Mouse (Mus musculus): ENCODE measurements around the gene Afg1l.

The Afg1l gene

DNA sequence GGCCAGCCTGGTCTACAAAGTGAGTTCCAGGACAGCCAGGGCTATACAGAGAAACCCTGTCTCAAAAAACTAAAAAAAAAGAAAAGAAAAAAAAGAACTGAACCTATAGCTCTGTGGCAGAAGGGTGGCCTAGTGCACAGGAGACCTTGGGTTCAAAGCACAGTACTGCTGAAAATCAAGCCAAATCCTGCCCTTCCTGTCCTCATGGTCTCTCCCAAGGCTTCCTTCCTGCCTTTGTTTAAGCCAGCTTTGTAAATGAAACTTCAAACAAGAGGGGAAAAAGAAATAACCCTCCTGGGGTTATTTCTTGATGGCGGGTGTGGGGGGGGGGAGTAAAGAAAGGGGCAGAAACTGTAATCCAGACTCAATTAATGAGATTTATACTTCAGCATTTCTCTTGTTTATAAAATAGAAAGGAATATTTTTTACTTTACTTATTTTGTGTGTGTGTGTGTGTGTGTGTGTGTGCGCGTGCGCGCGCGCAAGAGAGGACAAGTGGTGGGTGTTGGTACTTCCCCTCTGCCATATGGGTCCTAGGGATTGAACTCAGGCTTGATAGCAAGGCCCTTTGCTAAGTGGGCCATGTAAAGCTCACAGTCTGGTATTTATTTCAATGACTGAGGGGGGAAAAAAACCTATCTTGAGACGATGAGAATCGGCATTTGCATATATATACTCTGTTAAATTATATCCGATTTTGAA is 1.4 kb downstream of the Afg1l start:
- DNase-seq: no peak

DNA sequence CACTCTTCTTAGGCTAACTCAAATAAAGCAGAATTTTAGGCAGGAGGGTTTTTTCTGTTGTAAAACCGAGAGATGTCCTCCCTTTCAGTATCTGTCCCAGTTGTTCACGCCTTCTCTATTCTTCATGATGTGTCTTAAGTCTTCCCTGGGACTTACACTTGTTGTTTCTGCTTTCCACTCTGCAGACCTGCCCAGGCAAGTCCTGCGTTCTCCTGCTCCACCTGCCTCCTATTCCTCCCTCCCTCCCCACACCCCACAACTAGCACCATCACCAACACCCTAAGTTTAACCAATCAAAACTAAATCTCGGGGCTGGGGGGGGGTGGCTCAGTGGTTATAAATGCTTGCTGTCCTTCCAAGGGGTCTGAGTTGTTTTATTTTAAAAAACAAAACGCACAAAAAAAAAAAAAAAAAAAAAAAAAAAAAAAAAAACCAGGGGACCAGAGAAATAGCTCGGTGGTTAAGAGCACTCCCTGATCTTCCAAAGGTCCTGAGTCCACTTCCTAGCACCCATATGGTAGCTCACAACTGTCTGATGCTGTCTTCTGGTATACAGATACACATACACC is 3.3 kb downstream of the Afg1l start:
- DNase-seq: no peak

DNA sequence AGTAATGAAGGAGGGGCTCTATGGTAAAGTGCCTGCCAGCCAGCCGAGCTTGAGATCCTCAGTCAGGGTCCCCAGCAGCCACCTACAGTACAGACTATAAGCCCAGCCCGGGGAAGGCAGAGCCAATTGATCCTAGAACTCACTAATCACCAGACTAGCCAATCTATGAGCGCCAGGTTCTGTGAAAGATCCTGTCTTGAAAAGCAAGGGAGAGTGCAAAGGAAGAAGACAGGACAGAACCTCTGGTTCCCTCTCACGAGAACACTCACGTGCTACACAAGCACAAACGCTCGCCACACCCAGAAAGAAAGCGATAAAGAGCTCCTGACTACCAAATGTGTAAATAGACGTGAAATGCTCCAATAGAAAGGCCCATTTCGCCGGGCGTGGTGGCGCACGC is 13.6 kb downstream of the Afg1l start:
- no peak for DNase-seq

DNA sequence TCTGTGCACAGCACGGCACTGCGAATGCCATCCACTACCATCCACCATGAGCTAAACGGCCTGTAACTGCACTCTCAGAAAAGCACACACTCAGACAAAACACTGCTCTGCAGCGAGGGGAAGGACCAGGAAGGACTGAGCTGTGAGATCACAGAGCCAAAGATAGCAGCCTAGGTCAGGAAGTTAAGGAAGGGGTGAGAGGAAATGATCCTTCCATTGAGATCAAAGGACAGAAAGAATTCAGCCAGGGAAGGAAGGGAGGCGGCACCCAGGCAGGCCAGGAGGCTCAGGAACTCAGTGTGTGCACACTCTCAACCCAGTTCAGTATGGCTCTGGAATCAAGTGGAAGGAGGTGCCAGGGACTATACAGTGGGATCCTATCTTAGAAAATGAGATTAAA is 14.1 kb downstream of the Afg1l start:
- DNase-seq: no peak

DNA sequence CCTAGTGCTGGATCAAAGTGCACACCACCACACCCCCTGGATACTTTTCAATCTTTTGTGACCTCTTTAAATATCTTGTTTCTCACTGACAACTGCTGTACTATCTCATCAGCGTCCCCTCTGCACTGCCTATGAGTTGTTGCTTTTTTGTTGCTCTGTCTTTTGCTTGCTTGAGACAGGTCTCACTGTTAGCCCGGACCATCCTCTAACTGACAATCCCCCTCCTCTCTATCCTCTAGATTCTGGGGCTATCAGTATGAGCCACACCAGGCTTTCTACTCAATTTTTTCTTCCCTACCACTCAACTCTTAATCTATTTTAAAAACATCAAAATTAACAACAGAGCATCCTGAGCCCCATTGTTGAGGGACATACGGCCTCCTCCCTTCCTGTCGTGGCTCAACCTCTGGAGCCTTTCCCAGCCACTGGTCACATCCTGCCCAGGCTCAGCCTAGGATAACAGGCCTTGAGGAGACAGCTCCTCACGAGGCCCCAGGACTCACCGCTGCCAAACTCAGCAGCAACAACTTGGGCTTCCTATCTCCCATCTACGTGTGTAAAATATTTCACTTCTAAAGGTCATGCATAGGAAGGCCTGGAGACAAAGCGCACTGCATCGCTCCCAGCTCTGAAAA is 20.7 kb downstream of the Afg1l start:
- DNase-seq: no peak

DNA sequence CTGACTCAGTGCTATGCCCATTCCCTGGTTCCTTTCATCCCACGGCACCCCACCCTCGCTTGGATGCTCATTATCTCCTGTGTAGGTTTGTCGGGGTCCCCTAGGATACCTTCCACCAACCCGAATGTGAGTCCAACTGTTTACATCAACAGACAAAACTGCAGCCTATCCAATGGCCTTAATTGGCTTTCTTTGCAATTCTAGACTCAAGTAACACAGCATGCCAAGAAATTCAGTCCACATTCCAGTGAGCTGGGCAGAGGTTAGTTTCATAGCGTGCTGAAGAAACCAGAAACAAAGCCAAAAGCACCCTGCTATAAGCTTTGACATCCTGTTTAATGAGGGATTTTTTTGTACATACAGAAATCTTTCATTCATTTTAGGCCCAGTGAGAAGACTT is 22.4 kb downstream of the Afg1l start:
- no peak for DNase-seq

DNA sequence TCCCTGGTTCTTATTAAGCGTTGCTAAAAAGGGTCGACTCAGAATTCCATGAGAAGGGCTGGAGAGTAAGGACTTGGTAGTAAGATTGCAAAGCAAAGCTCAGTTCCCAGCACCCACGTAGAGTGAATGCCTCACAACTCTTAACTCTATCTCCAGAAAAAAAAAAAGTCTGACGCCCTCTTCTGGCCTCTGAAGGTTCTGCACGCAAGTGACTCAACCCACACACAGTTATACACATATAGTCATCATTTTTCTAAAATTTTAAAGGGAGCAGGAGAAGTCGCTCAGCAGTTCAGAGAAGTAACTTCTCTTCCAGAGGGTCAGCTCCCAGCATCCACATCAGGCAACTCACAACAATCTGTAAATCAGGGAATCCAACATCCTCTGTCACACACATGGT is 23.7 kb downstream of the Afg1l start:
- DNase-seq: no peak

DNA sequence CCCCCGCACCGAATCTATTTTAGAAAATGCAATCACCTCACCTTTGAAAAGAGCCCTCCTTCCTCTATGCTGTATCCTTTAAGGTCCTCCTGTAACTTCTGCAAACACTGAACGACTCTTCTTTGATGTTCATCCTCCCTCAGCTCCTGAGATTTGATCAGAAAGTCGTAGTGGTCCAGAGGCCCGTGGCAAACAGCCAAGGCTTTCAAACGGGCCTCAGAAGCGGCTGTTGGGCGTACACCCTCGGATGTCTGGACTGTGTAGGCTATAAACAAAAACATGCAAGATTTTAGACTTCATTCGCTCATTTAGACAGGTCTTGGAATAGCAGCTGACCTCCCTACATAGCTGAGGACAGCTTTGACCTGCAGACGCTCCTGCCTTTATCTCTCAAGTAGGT is 24.1 kb downstream of the Afg1l start:
- DNase-seq: no peak

DNA sequence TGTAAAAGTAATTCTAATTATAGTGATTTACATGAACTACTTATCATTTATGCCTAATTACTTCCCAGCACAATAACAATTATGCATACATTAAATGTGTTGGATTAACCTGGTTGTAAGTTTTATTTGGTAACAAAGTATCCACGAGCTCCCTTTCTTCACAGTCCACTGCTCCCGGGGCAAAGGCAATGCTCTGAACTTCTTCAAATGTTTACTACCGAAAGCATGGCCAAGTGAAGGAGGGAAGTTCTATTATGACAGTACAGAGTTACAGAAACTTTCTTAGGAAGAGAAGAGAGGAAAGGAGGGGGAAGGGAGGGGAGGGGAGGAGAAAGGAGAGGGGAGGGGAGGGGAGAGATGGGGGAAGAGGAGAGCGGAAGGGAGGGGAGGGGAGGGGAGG is 28.7 kb downstream of the Afg1l start:
- no peak for DNase-seq

DNA sequence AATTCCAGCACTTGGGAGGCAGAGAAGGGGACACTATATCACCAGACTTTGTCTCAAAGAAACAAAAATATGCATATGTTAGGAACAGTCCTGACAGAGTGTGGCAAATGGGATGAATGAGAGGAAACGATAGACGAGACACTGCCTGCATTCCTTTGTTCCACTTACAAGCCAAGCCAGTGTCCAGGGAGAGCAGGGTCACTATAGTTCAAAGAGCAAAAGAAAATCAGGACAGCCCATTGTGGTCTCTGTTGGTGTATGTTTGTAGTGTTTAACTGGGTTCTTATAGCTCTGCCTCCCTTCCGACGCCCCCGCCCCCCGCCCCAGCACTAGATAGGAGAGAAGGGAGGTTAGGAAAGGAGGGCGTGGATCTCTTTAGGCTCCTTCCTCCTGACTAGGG is 30.0 kb downstream of the Afg1l start:
- DNase-seq: no peak

DNA sequence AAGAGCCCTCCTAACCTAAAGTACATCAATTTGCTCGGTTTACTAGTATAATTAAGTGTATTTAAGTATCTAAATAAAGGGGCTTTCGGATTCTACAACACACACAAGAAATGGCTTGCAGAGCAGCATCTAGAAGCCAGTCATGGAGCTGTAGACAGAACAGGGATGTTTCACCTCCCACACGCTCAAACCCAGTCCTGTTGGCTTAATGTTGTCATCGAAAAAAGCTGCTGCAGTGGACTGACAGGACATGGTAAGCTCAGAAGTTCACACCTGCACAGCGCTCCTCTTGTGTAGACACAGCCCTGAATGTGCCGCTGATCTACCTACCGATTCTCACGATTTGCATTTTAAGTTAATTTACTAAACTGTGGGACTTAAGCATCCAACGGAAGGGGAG is 32.2 kb downstream of the Afg1l start:
- no peak for DNase-seq

DNA sequence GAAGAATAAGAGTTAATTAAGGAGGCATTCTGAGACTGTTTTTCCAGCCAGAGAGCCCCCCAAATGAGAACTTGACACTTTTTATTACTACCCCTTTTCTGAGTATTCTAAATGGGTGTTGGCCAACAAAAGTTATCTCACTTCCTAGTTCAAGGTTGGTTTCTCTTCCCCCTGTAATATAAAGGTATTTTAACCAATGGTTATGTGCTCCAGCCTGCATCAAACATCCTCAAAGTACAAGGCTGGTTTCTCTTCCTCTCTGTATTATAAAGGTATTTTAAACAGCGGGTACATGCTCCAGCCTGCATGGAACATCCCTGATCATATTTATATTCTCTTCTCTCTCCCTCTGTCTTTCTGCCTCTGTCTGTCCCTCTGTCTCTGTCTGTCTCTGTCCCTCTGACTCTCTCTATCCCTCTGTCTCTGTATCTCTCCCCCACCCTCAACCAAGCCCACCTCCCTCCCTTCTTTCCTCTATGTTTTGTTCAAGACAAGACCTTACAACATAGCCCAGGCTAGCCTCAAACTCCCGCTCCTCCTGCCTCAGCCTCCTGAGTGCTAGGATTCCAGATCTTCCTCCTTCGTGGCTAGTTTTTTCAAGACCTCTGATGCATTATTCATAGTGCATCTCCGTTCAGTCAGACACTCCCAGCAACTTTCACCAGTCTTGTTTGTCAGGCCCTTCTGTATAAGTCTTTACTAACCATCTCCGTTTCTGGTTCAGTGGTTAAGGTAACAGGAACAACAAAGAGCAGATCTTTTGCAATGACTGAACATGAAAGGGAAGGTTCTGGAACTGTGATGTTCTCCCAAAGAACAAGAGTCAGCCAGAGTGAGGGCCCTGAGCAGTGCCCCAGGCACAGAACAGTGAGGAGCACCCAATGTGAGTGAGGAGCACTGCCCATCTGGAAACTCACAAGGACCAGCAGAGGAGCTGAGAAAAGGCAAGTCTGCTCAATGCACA is 41.2 kb downstream of the Afg1l start:
- DNase-seq: no peak

DNA sequence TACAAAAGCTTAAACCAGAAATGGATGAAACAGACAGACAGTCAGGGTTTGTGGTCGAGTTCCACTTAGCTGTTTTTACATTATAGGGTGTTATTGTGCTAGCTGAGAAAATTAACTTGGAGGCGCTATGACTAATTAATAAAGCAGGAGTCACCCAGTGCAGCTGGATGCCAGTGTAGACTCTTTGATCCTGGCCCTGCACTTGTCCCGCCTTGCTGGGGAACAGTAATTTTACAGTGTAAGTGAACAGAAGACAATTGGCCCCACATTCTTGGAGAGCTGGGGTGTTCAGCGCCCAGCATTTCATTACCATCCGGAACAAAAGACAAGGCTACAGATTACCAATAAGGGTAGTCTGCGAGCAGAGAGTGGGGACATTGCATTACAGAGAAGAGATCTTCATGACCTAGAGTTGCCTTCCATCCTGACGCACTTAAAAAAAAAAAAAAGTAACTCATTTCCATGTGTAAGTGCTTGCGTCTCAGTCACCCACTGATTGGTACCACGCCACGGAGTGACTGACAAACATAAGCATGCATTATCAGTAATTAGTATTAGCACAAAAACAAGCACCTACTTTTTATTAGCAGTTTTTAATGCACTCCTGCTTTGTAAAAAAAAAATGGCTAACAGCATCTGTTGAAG is 60.7 kb downstream of the Afg1l start:
- no peak for DNase-seq

DNA sequence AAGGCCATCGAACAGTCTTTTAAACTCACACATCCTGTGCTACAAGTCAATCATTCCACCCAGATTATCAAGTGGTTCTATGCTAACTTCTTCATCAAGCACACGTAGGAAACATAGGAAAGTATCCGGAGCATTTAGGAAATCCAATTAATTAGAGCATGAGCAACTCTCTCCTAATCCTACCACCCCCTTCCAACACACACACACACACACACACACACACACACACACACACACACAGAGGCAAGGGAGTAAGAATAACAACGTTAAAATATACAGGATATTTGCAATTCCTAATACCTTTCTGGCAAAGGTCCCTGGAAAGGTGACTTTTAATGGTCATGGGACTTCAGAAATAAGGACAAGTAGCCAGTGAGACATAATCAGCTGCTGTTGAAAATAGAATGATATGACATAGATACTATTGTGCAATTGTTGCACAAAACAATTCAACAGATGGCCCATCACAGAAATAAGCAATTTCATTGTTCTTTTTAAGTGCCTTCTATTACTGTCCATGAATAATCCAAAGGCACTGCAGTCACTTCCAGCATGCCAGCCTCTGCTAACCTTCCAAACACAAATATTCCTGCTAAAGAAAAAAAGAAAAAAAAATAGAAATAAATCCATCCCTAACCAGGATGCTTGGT is 62.4 kb downstream of the Afg1l start:
- no peak for DNase-seq

DNA sequence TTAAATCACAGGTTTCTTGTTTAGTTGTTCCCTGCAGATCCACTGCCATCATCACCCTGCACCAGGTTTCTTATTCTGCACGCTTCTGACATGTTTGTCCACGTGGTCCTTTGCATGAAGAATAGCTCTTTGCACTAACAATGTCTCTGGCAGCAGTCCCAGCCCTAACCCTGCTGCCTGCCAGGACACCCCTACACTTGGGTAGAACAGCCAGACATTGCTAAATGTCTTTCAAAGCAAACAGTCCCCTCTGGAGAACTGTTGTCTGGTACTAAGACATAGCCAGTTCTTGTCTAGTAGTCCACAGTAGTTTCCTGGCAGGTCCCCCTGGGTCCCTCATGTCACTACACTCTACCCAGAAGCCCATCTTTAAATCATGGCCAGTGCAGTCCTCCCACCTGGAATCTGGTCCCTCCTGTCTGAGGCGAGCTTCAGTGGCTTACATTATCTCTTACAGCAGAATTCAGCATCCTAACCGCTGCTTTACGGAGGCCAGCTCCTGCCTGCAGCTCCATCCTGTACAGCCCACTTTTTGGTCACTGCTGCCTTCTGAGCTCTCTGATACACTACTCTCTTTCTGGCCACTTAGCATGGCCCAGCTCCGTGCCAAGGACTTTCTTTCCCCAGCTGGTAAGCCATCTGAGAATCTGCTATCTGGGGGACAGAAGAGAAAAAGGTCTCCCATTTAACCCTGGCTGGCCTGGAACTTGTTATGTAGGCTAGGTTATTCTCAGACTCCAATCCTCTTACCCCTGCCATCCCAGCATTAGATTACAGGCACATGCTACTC is 67.4 kb downstream of the Afg1l start:
- DNase-seq: peak; percentile 71 to 80

DNA sequence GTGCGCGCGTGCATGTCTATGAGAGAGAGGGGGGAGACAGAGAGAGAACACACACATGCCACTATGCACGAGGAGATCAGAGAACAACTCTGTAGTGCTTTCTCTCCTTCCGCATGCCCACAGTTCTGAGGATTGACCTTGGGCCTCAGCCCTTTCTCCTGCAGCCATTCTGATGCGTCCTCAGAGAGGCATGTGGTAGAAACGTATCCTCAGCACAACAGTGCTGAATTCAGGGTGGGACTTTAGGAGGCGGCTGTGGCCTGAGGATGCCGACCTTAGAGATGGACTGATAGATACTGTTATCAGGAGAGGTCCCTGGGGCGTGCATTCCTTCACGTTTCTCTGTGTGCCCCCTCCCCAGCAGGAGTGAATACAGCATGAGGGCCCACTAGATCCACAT is 87.9 kb downstream of the Afg1l start:
- DNase-seq: no peak

DNA sequence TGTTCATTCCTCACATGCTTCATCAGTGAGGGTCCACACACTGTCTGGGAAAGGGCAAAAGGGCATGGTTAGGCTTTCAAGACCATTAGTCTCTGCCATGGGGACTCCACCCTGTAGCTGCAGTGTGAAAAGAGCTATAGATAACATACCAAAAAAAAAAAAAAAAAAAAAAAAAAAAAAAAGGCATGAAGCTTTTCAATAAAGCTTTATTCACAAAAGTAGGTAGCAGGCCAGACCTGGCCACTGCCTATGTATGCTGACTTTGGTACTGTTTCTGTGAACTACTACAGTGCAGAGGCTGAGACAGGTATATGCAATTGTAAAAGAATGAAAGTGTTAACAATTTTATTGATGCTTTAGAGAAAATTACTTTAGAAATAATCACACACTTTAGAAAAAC is 90.2 kb downstream of the Afg1l start:
- DNase-seq: no peak

DNA sequence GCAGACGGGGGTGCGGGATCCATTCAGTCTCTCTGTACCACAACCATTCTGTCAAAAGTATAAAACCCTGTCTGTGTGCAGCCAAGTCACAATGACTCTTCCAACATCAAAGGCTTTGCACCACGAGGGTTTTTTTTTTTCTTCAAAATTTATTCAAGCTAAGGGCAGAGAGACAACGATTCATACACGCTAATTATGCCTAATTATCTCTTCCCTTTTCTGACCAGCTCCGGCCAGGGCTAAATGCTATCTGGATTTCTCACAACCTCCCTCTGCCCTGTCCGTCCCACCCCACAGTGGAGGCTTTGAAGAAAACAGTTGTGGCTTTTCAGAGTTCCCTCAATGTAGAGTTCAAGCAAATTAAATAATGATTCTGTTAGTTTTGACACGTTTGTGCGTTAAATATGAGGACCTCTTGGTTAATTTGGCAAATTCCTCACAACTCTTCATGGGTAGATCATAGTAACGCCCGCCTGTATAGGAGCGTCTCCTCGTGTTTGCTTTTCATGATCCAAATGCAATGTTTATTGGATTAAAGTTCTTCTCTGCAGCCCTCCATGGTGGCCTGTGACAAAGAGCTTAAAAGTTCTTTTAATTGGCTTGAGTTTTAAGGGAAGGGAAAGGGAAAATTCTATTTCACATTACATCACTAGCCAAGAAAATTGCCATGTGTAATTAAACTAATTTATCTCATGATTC is 93.3 kb downstream of the Afg1l start:
- DNase-seq: no peak

DNA sequence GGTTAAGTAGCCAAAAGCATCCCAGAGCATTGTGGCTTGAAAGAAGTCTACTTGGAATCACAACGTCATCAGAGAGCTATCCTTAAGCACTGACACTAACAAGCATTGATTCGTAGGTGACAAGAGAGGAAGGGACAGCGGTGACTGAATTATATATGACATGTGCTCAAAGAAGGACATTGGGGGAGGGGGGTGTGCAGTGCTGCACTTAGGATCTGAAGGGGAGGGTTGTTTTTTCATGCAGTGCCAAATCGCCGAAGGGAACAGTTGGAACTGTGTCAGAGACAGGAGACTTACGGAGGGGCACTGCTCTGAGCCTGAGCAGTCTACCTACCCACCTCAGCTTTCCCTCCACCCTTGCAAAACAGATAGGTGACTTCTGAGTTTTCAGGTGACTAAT is 94.7 kb downstream of the Afg1l start:
- DNase-seq: peak; percentile 12 to 31

DNA sequence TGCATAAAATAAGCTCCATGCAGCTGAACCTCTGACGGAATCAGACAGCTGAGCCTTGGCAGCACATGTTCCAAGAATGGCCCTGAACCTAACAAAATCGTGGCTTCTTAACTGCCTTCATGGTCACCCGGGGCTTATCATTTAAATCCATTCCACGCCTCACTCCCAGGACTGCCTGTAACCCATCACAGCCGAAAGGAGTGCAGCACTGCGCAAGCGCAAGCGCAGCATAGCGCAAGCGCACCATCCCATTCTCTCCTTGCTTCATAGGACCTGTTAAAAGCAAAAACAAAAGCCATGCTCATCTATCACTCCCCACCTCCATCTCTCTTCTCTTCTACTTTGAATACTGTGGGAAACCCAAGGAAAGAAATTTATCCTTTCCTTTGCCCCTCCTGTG is 114.1 kb downstream of the Afg1l start:
- no peak for DNase-seq

DNA sequence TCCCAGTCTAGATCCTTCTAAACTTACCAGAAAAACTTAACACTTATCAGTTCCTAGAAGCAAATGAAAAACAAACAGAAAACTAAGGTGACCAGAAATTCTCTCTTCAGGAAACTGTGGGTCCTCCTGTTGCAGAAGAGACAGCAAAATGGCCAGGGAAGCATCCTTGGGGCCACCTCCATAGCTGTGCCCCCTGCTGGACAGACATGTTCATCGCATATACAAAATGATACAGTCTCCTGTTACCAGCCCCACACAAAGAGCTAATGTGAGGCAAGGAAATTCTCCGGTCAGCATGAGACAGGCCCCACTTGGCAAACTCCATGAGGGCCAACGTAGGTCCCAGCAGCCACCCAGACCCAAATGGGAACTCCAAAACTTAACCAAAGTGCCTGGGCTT is 122.4 kb downstream of the Afg1l start:
- DNase-seq: peak; percentile 38 to 40
